Mouse (Mus musculus): ENCODE results near the gene Lpin3.

Gene Lpin3

GRCm38 (mm10) chr2:160887284-160887683, 6.8 kb downstream of the Lpin3 start:
- DNase-seq: peak; percentile 84 to 88

- peak; percentile 70 to 76 for DNase-seq
Observed at GRCm38 (mm10) chr2:160887859-160888258, 7.4 kb downstream of the Lpin3 start.

DNA sequence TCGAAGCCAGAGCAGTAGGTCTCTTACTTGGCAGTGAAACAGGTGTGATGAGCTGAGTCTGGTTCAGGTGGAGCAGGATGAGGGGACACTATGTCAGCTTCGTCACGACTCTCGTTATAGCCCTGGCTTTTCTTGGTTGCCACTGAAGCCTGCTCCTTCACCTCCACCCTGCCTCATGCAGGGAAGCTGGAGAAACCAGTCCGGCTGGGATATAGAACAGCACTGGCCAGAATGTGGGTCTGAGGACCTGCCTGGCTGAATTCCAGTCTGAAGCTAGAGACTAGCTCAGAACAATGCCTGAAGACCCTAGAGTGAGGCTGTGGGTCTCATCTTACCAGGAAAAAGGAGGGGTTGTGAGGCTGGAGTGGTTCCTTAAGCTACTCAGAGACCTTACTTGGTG, 10.6 kb downstream of the Lpin3 start:
- DNase-seq: peak in 1 of 2 experiments; percentile 16

GRCm38 (mm10) chr2:160891697-160892096, 11.2 kb downstream of the Lpin3 start:
- DNase-seq: peak in 1 of 2 experiments; percentile 14

- no peak for DNase-seq
Observed at GRCm38 (mm10) chr2:160901656-160902412, 21.4 kb downstream of the Lpin3 start.

DNA sequence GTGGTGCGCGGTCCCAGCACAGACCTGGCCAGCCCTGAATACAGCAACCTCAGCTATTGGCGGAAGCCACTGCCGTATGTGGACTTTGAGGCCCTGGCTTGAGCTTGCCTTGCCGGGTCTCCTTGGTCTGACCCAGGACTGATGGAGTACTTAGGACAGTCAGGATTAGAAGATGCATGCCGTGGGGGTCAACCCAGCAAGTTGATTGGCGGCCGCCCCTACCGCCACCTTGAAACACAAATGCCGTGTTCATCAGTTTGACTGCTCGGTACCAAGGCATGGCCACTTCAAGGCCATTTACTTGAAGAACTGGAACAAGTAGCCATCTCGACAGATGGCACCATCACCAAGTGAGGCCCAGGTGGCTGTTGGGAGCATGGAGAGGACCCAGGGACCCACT, 24.8 kb downstream of the Lpin3 start:
- DNase-seq: no peak

GRCm38 (mm10) chr2:160906101-160906500, 25.6 kb downstream of the Lpin3 start:
- DNase-seq: no peak

DNA sequence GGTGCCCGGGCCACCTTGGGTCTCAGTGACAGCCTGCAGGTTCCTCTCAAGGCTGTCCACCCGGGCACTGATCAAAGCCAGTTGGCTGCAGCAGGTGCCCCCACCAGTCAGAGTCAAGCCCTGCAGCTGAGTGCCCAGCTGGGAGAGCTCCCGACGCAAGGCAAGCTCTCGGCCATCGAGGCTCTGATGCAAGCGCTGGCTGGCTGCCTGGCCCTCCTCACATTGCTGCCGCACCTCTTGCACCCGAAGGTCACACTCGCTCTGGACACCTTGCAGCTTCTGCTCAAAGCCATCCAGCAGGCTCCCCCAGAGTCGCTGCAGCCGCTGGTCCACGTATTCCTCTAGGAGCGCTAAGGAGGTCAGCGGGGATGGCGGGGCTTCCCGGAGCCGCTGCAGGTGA, 28.1 kb downstream of the Lpin3 start:
- DNase-seq: peak in 1 of 2 experiments; percentile 42

GRCm38 (mm10) chr2:160910633-160911032, 30.2 kb downstream of the Lpin3 start:
- no peak for DNase-seq

DNA sequence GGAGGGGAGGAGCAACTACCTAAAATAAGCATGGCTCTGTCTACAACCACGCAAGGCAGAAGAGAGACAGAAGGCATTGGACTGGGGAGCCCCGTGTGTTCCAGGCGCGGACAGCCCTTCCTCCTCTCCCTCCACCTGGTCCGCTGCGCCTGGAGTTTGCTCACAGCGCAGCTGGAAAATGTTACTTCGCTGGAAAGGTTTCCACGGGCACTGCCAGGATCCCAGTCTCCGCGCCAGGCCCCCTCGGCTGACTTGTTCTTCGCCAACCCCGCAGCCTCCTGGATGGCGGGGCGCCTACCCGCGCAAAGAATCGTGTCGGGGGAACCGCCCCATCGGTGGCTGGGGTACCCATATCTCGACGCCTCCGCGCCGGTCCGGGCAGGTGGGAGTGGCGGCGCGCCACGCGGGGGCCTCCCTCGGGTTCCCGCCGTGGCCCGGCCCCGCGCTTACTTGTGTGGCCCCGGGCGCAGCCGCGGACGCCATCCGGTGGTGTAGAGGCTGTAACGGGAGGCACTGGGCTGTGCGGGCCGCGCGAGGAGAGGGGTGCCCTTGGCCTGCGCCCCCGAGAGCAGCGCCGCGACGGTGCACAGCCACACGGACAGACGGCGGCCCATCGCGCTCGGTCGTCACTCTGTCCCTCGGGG, 31.2 kb downstream of the Lpin3 start:
- no peak for DNase-seq

- DNase-seq: peak in 1 of 2 experiments; percentile 38
Observed at GRCm38 (mm10) chr2:160912231-160912671, 31.8 kb downstream of the Lpin3 start, which contains the start of gene Emilin3. Gene Emilin3, minus strand, starts transcription at chr2:160912328.

DNA sequence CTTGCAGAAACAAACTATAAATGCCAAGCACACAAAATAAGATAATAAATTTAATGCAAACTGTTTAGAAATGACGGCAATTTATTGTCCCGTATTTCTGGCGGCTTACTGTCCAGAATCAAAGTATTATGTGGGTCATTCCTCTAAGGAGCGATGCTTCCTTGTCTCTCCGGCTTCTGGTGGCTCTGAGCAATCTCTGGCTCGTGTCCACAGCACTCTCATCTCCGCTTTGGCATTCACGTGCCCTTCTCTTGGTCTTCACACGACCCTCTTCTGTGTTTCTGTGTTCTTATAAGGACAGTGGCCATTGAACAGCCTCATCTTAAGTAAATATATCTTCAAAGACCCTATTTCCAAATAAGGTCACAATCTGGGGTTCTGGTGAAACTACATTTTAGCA, 34.2 kb downstream of the Lpin3 start:
- no peak for DNase-seq

DNA sequence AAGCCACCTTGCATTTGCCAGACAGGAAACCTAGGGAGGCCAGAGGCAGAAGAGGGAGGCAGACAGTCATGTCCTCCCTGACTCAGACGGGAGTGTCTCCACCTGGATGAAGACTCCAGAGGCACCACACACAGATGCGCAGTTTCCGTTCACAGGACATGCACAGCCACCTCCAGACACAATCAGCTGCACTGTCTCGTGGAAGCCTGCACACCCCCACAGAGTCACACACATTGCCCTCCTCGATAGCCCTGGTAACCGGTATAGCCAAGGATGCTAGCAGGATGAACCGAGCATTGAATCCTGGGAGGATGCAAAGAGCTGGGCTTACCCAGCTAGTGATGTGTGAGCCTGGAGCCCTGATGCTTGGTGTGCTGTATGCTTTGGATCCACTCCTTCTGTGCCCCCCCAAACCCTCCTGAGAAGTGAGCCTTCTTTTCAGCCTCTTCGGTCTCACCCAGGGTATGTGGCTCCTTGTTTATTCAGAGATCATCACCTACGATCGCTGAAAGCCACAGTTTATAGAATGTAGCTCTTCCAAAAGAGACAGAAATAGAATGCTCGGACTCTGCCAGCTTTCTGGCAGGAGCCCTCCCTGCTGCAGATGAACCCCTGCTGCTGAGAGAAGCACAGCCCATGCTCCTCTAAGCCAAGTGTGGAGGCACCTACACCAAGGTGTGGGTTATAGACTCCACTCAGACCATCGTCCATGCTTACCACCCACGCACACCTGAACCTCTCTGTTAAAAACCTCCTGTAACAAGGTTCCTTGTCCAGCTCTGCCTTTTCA, 35.5 kb downstream of the Lpin3 start:
- DNase-seq: no peak

- DNase-seq: no peak
Observed at GRCm38 (mm10) chr2:160916714-160917113, 36.2 kb downstream of the Lpin3 start.

- no peak for DNase-seq
Observed at GRCm38 (mm10) chr2:160917313-160917712, 36.8 kb downstream of the Lpin3 start.

DNA sequence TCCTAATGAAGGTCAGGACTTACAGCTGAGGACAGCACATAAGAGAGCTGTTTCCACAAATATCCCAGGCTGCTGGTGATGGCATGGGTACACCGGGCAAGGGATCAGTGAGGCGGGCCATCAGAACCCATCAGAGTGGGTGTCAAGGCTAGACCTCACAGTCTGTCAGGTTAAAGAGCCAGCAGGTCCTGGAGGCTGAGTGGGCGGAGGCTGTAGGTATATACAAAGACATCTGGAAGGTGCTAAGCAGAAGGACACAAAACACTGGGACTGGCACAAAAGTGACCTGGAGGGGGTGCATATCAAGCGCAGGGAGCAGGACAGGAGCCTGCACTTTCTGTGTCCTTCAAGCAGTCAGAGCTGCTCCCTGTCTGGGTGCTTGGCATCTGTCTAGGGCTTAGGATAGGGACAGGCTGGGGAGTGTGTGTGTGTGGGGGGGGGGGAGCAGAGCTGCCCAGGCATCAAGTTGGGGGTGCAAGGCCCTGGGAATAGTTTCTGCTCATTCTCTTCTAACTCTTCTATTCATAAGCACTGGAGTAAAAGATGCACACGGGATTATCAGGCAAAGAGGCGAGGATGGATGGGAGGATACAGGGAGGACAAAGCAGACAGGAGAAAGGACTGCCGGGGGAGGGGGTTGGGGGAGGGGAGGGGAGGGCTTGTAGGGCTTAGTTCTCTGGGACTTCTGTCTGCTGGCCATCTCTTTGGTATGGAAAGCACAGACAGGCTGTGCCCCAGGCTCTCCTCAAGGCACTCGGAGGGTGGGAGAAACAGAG, 37.9 kb downstream of the Lpin3 start:
- DNase-seq: no peak

DNA sequence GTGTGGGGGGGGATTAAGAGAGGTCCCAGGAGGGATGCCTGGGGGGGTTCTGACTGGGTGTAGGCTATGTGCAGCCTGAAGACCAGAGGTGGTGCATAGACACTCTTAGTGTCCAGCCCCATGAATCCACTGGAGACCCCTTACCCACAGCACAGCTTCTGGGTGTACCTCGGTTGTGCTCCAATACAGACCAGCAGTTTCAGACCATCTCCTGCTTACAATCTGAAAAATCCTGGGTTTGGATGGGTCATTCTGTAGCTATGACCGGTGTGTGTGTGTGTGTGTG, 38.4 kb downstream of the Lpin3 start:
- DNase-seq: no peak

DNA sequence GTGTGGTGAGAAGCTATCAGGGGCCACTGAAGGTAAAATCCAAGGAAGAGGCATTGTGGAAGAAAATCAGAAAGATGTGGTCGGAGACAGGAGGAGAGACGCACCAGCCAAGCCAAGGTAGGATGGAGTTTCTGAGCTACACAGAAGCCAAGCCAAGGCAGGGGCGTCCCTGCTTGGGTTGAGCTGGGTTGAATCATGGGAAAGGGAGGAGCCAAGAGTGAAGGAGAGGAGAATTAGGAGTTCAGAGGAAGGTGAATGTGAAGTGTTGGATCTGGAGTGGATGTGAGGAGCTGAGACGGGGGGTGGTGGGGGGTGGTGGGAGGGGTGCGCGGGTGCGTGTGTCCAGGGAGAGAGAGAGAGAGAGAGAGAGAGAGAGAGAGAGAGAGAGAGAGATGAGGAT, 40.8 kb downstream of the Lpin3 start:
- DNase-seq: no peak

GRCm38 (mm10) chr2:160925203-160925602, 44.7 kb downstream of the Lpin3 start:
- DNase-seq: peak; percentile 16 to 37

DNA sequence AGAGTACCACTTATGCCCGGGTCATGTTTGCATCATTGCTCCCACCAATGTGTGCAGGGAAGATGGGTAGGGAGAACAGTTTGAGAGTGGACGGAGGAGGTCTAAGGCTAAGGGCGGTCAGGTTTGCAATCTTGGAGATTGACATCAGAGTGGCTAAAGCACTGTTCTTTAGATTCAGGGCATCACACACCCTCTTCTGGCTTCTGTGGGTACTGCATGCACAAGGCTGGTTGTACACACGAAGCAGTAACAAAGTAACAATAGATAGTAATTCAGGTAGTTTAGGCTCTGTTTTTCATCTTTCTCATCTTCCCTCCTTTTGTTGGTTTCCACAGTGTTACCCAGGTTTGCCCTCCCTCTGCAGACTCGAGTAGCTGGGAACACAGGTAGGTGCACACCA, 50.9 kb downstream of the Lpin3 start:
- DNase-seq: no peak

DNA sequence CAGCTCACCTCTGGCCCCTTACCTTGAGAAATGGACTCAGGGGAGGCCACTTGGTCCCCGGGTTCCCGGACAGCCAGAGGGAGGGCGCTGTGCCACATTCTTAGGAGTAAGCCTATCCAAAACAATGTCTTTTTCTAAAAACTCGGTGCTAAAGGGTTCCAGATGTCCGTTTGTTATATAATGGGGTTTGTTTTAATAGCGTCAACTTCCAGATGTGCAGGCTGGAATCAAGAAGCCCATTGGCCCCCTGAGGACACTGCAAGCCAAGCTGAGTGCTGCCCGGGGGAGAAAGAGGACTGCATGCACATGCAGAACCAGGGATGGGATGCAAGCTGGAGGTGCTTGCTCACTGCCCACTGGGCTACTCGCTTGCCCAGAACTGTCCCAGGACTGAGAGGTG, 51.9 kb downstream of the Lpin3 start:
- DNase-seq: no peak

DNA sequence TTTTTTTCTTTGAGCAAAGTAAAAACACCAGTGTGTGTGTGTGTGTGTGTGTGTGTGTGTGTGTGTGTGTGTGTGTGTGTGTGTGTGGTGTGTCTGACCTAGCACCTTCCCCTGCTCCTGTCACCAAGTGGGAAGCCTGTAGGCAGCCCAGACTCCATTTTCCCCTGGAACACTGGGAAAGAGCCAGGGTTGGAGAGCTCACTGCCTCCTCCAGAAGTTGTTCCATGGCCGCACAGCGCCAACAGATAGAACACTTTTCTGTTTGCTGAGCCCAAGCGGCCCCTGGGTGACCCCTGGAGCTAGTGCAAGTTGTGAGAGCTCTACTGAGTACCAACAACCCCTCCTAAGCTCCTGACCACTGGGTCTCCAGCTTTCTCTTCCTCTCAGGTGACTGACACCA, 52.5 kb downstream of the Lpin3 start:
- no peak for DNase-seq

- DNase-seq: no peak
Observed at GRCm38 (mm10) chr2:160933890-160934289, 53.4 kb downstream of the Lpin3 start.

All from lung, postnatal 4 days (tissue).